Mouse (Mus musculus): ENCODE measurements at regions not wholly inside any gene's neighbourhood (a gene's known extent, or its start where the extent isn't known, plus 50 kb on each side); places are given as distances from the start of the nearest gene placed in this dataset.

GRCm38 (mm10) chr11:114254344-114254743 lies 187.5 kb upstream of the Sdk2 start:
- Histone ChIP-seq H3K4me3 (ENCODE audit: low read depth, low read length) (no peak overlapping the region), H3K27ac (replicated peaks; ENCODE audit: low read depth, low read length) (no peak overlapping the region), H3K9ac (ENCODE audit: low read depth, low read length) (no peak overlapping the region), H3K9me3 (ENCODE audit: control insufficient read depth, low read length) (no peaks in the 10 kb centered on the region), H3K27me3 (replicated peaks; ENCODE audit: control insufficient read depth, insufficient read depth, low read length) (no peaks in the 10 kb centered on the region), H3K4me1 (ENCODE audit: control insufficient read depth, insufficient read depth, low read length) (peaks cover 4% of the 10 kb centered on the region; the same call in 1 of the 2 replicates), H3K4me2 (ENCODE audit: low read depth, low read length) (no peak overlapping the region), H3K36me3 (ENCODE audit: control insufficient read depth, insufficient read depth, low read length) (no peaks in the 10 kb centered on the region)
- ATAC-seq (ENCODE audit: low read depth) (no peak), DNase-seq (ENCODE audit: low spot score) (no peak)
- 64% methylated on average over 1 of the region's 1 CpGs for WGBS

- 60% methylated on average over 7 of the region's 7 CpGs for WGBS
- H3K4me1 ChIP-seq (ENCODE audit: control insufficient read depth, insufficient read depth, low read length) = peaks cover 4% of the 10 kb centered on the region; the same call in 1 of the 2 replicates
- no peaks in the 10 kb centered on the region for H3K27me3 ChIP-seq (replicated peaks; ENCODE audit: control insufficient read depth, insufficient read depth, low read length)
- no peak overlapping the region for H3K4me2 ChIP-seq (ENCODE audit: low read depth, low read length)
- DNase-seq (ENCODE audit: low spot score) (no peak), ATAC-seq (ENCODE audit: low read depth) (no peak)
- H3K27ac ChIP-seq (replicated peaks; ENCODE audit: low read depth, low read length) = no peak overlapping the region
- H3K9ac ChIP-seq (ENCODE audit: low read depth, low read length) = no peak overlapping the region
- no peaks in the 10 kb centered on the region for H3K36me3 ChIP-seq (ENCODE audit: control insufficient read depth, insufficient read depth, low read length)
- no peak overlapping the region for H3K4me3 ChIP-seq (ENCODE audit: low read depth, low read length)
- H3K9me3 ChIP-seq (ENCODE audit: control insufficient read depth, low read length) = no peaks in the 10 kb centered on the region
Measured at GRCm38 (mm10) chr11:114251614-114252013, 184.8 kb upstream of the Sdk2 start.

- peaks cover 4% of the 10 kb centered on the region; the same call in 1 of the 2 replicates for H3K4me1 ChIP-seq (ENCODE audit: control insufficient read depth, insufficient read depth, low read length)
- ATAC-seq (ENCODE audit: low read depth) (no peak), DNase-seq (ENCODE audit: low spot score) (no peak)
- H3K27me3 ChIP-seq (replicated peaks; ENCODE audit: control insufficient read depth, insufficient read depth, low read length) = no peaks in the 10 kb centered on the region
- no peak overlapping the region for H3K4me2 ChIP-seq (ENCODE audit: low read depth, low read length)
- H3K27ac ChIP-seq (replicated peaks; ENCODE audit: low read depth, low read length) = no peak overlapping the region
- no peaks in the 10 kb centered on the region for H3K36me3 ChIP-seq (ENCODE audit: control insufficient read depth, insufficient read depth, low read length)
- no peak overlapping the region for H3K9ac ChIP-seq (ENCODE audit: low read depth, low read length)
- H3K4me3 ChIP-seq (ENCODE audit: low read depth, low read length) = no peak overlapping the region
- WGBS = 83% methylated on average over 7 of the region's 7 CpGs
- no peaks in the 10 kb centered on the region for H3K9me3 ChIP-seq (ENCODE audit: control insufficient read depth, low read length)
Measured at GRCm38 (mm10) chr11:114249215-114249614, 182.4 kb upstream of the Sdk2 start.

GRCm38 (mm10) chr11:114248261-114248898 lies 181.5 kb upstream of the Sdk2 start:
- Histone ChIP-seq H3K27me3 (replicated peaks; ENCODE audit: control insufficient read depth, insufficient read depth, low read length) (no peaks in the 10 kb centered on the region), H3K9ac (ENCODE audit: low read depth, low read length) (no peak overlapping the region), H3K4me2 (ENCODE audit: low read depth, low read length) (no peak overlapping the region), H3K36me3 (ENCODE audit: control insufficient read depth, insufficient read depth, low read length) (no peaks in the 10 kb centered on the region), H3K9me3 (ENCODE audit: control insufficient read depth, low read length) (no peaks in the 10 kb centered on the region), H3K27ac (replicated peaks; ENCODE audit: low read depth, low read length) (no peak overlapping the region), H3K4me3 (ENCODE audit: low read depth, low read length) (no peak overlapping the region), H3K4me1 (ENCODE audit: control insufficient read depth, insufficient read depth, low read length) (peaks cover 4% of the 10 kb centered on the region; the same call in 1 of the 2 replicates)
- no peak for DNase-seq (ENCODE audit: low spot score)
- 59% methylated on average over 4 of the region's 4 CpGs for WGBS
- no peak for ATAC-seq (ENCODE audit: low read depth)

GRCm38 (mm10) chr11:114239311-114239803 lies 172.5 kb upstream of the Sdk2 start:
- WGBS = 12% methylated on average over 8 of the region's 8 CpGs
- Histone ChIP-seq H3K4me3 (ENCODE audit: low read depth, low read length) (no peak overlapping the region), H3K27ac (replicated peaks; ENCODE audit: low read depth, low read length) (no peak overlapping the region), H3K4me1 (ENCODE audit: control insufficient read depth, insufficient read depth, low read length) (peaks cover 8% of the 10 kb centered on the region; the same call in 1 of the 2 replicates), H3K4me2 (ENCODE audit: low read depth, low read length) (no peak overlapping the region), H3K36me3 (ENCODE audit: control insufficient read depth, insufficient read depth, low read length) (no peaks in the 10 kb centered on the region), H3K27me3 (replicated peaks; ENCODE audit: control insufficient read depth, insufficient read depth, low read length) (no peaks in the 10 kb centered on the region), H3K9ac (ENCODE audit: low read depth, low read length) (peak overlapping the region; percentile 30; the same call in 1 of the 2 replicates), H3K9me3 (ENCODE audit: control insufficient read depth, low read length) (no peaks in the 10 kb centered on the region)
- ATAC-seq (ENCODE audit: low read depth) = peak; percentile 94
- DNase-seq (ENCODE audit: low spot score) = peak; percentile 74

- no peaks in the 10 kb centered on the region for H3K9me3 ChIP-seq (ENCODE audit: control insufficient read depth, low read length)
- no peak overlapping the region for H3K9ac ChIP-seq (ENCODE audit: low read depth, low read length)
- WGBS = 57% methylated on average over 5 of the region's 5 CpGs
- ATAC-seq (ENCODE audit: low read depth) (peak; percentile 24; the same call in 1 of the 2 replicates), DNase-seq (ENCODE audit: low spot score) (no peak)
- no peak overlapping the region for H3K27ac ChIP-seq (replicated peaks; ENCODE audit: low read depth, low read length)
- no peak overlapping the region for H3K4me3 ChIP-seq (ENCODE audit: low read depth, low read length)
- H3K27me3 ChIP-seq (replicated peaks; ENCODE audit: control insufficient read depth, insufficient read depth, low read length) = no peaks in the 10 kb centered on the region
- H3K36me3 ChIP-seq (ENCODE audit: control insufficient read depth, insufficient read depth, low read length) = no peaks in the 10 kb centered on the region
- no peak overlapping the region for H3K4me2 ChIP-seq (ENCODE audit: low read depth, low read length)
- peaks cover 8% of the 10 kb centered on the region; the same call in 1 of the 2 replicates for H3K4me1 ChIP-seq (ENCODE audit: control insufficient read depth, insufficient read depth, low read length)
Measured at GRCm38 (mm10) chr11:114238801-114239200, 172.0 kb upstream of the Sdk2 start.

- Histone ChIP-seq H3K4me2 (ENCODE audit: low read depth, low read length) (no peak overlapping the region), H3K9me3 (ENCODE audit: control insufficient read depth, low read length) (no peaks in the 10 kb centered on the region), H3K9ac (ENCODE audit: low read depth, low read length) (no peak overlapping the region), H3K4me3 (ENCODE audit: low read depth, low read length) (no peak overlapping the region), H3K27ac (replicated peaks; ENCODE audit: low read depth, low read length) (no peak overlapping the region), H3K4me1 (ENCODE audit: control insufficient read depth, insufficient read depth, low read length) (peaks cover 8% of the 10 kb centered on the region; the same call in 1 of the 2 replicates), H3K36me3 (ENCODE audit: control insufficient read depth, insufficient read depth, low read length) (no peaks in the 10 kb centered on the region), H3K27me3 (replicated peaks; ENCODE audit: control insufficient read depth, insufficient read depth, low read length) (no peaks in the 10 kb centered on the region)
- DNase-seq (ENCODE audit: low spot score) (no peak), ATAC-seq (ENCODE audit: low read depth) (no peak)
- WGBS = 73% methylated on average over 8 of the region's 8 CpGs
Measured at GRCm38 (mm10) chr11:114238316-114238715, 171.5 kb upstream of the Sdk2 start.

GRCm38 (mm10) chr11:114234542-114234910 lies 167.7 kb upstream of the Sdk2 start:
- DNase-seq (ENCODE audit: low spot score) = no peak
- Histone ChIP-seq H3K4me2 (ENCODE audit: low read depth, low read length) (no peak overlapping the region), H3K27me3 (replicated peaks; ENCODE audit: control insufficient read depth, insufficient read depth, low read length) (no peaks in the 10 kb centered on the region), H3K27ac (replicated peaks; ENCODE audit: low read depth, low read length) (no peak overlapping the region), H3K4me3 (ENCODE audit: low read depth, low read length) (no peak overlapping the region), H3K9ac (ENCODE audit: low read depth, low read length) (no peak overlapping the region), H3K4me1 (ENCODE audit: control insufficient read depth, insufficient read depth, low read length) (peaks cover 6% of the 10 kb centered on the region; the same call in 1 of the 2 replicates), H3K36me3 (ENCODE audit: control insufficient read depth, insufficient read depth, low read length) (no peaks in the 10 kb centered on the region), H3K9me3 (ENCODE audit: control insufficient read depth, low read length) (no peaks in the 10 kb centered on the region)
- 60% methylated on average over 1 of the region's 1 CpGs for WGBS
- ATAC-seq (ENCODE audit: low read depth) = no peak

Measured in embryonic facial prominence, embryonic 14.5 days (tissue).